In genomic region chr13:37969337-37969736, GRCm38 (mm10) we compare ENCODE assay signal across 8 mouse cellular contexts. TPM values are rescaled to one million over a fixed set of nuclear protein-coding genes. Genes with fewer than 3 reads are reported as not detected.
DNase-seq lines count a peak whose midpoint lies in the region; ATAC-seq and TF ChIP-seq lines count a peak whose summit lies in the region.

No protein-coding gene starts in this region.

- no peaks in the 10 kb centered on the region for H3K36me3 ChIP-seq in heart, embryonic 10.5 days
- no peaks in the 10 kb centered on the region for H3K36me3 ChIP-seq in forebrain, postnatal 0 days (ENCODE audit: insufficient read depth)
- H3K36me3 ChIP-seq in hindbrain, postnatal 0 days (ENCODE audit: insufficient read depth, low read length), result no peaks in the 10 kb centered on the region
- H3K36me3 ChIP-seq in midbrain, embryonic 15.5 days (replicated peaks), result no peaks in the 10 kb centered on the region

- no peaks in the 10 kb centered on the region for H3K27me3 ChIP-seq in heart, embryonic 10.5 days (ENCODE audit: insufficient read depth, poor library complexity, severe bottlenecking)
- no peaks in the 10 kb centered on the region; the same call in 1 of the 2 replicates for H3K27me3 ChIP-seq in forebrain, postnatal 0 days (ENCODE audit: insufficient read depth, low read length)
- no peaks in the 10 kb centered on the region for H3K27me3 ChIP-seq in hindbrain, postnatal 0 days (ENCODE audit: insufficient read depth, low read length)
- H3K27me3 ChIP-seq in midbrain, embryonic 15.5 days (replicated peaks), result no peaks in the 10 kb centered on the region

- intact Hi-C loops in left cerebral cortex, postnatal 25 days (cut with DNase I), result loop anchor here (5.0 kb wide), 2 partner anchors 517 to 537 kb away; no protein-coding TSS in a partner anchor

- H3K27ac ChIP-seq in heart, embryonic 10.5 days, result no peak overlapping the region
- H3K27ac ChIP-seq in forebrain, postnatal 0 days (ENCODE audit: low read depth, low read length), result no peak overlapping the region
- no peak overlapping the region for H3K27ac ChIP-seq in hindbrain, postnatal 0 days
- H3K27ac ChIP-seq in midbrain, embryonic 15.5 days, result no peak overlapping the region

- DNase-seq in heart, adult 18-20 months, result peak; percentile 78 to 95
- no peak for DNase-seq in heart, embryonic 10.5 days (ENCODE audit: low spot score)
- peak; percentile 72 for DNase-seq in cerebellum, adult 11 months
- DNase-seq in forebrain, postnatal 0 days, result peak; percentile 87
- DNase-seq in hindbrain, postnatal 0 days (ENCODE audit: low spot score), result peak; percentile 82
- peak; percentile 89 for DNase-seq in left cerebral cortex, postnatal 25 days (ENCODE audit: low spot score in 2 of 2)
- peak; percentile 76 for DNase-seq in spleen, adult 12 weeks (ENCODE audit: low spot score)

- H3K4me2 ChIP-seq in forebrain, postnatal 0 days (ENCODE audit: low read depth), result no peak overlapping the region
- peak overlapping the region; percentile 21; the same call in 1 of the 2 replicates for H3K4me2 ChIP-seq in hindbrain, postnatal 0 days (ENCODE audit: low read depth, low read length)
- peak overlapping the region; percentile 27 for H3K4me2 ChIP-seq in midbrain, embryonic 15.5 days

- 12% methylated on average over 14 of the region's 14 CpGs for WGBS in heart, embryonic 10.5 days
- 12% methylated on average over 14 of the region's 14 CpGs for WGBS in forebrain, postnatal 0 days
- 8% methylated on average over 14 of the region's 14 CpGs for WGBS in hindbrain, postnatal 0 days
- 11% methylated on average over 14 of the region's 14 CpGs for WGBS in midbrain, embryonic 15.5 days

- H3K4me1 ChIP-seq in heart, embryonic 10.5 days, result peaks cover 39% of the 10 kb centered on the region
- peaks cover 3% of the 10 kb centered on the region; the same call in 1 of the 2 replicates for H3K4me1 ChIP-seq in forebrain, postnatal 0 days (ENCODE audit: insufficient read depth)
- H3K4me1 ChIP-seq in hindbrain, postnatal 0 days (ENCODE audit: insufficient read depth, low read length), result peaks cover 3% of the 10 kb centered on the region
- H3K4me1 ChIP-seq in midbrain, embryonic 15.5 days, result peaks cover 10% of the 10 kb centered on the region; the same call in 1 of the 2 replicates

- H3K9ac ChIP-seq in forebrain, postnatal 0 days, result no peak overlapping the region
- H3K9ac ChIP-seq in hindbrain, postnatal 0 days (replicated peaks; ENCODE audit: low read length), result no peak overlapping the region
- H3K9ac ChIP-seq in midbrain, embryonic 15.5 days, result no peak overlapping the region

- ATAC-seq in forebrain, postnatal 0 days, result peak; percentile 59
- ATAC-seq in hindbrain, postnatal 0 days, result peak; percentile 30
- ATAC-seq in midbrain, embryonic 15.5 days (replicated peaks), result no peak; the same call in 1 of the 2 replicates

- no peak overlapping the region for H3K4me3 ChIP-seq in heart, embryonic 10.5 days
- no peak overlapping the region for H3K4me3 ChIP-seq in forebrain, postnatal 0 days (ENCODE audit: low read depth, low read length)
- H3K4me3 ChIP-seq in hindbrain, postnatal 0 days (ENCODE audit: low read length), result no peak overlapping the region
- no peak overlapping the region for H3K4me3 ChIP-seq in midbrain, embryonic 15.5 days

- H3K9me3 ChIP-seq in heart, embryonic 10.5 days, result no peaks in the 10 kb centered on the region
- H3K9me3 ChIP-seq in forebrain, postnatal 0 days (ENCODE audit: low read length), result no peaks in the 10 kb centered on the region
- no peaks in the 10 kb centered on the region for H3K9me3 ChIP-seq in hindbrain, postnatal 0 days (ENCODE audit: low read length)
- no peaks in the 10 kb centered on the region for H3K9me3 ChIP-seq in midbrain, embryonic 15.5 days

- peak; percentile 93 for TF ChIP-seq CTCF in forebrain, postnatal 0 days (IDR thresholded peaks at IDR 0.05; ENCODE audit: low read depth)
- peak; percentile 95 for TF ChIP-seq CTCF in hindbrain, postnatal 0 days (IDR thresholded peaks at IDR 0.05; ENCODE audit: low read depth)

RNA-seq across cellular contexts. Expression of gene Ssr1, which starts 24.7 kb away (rescaled TPM):
- total RNA-seq in heart, adult 18-20 months (2021), result 10 to 100 TPM; 41.4 to 43.0 TPM
- 114 TPM in 2 replicates for polyA plus RNA-seq in heart, embryonic 10.5 days (2016; fragmentation: Nextera tagmentation; extraction: Ambion mirVana)
- 36.4 and 48.8 TPM in 2 replicates for total RNA-seq in forebrain, postnatal 0 days (2014; rRNA removed)
- 71.1 and 75.6 TPM in 2 replicates for polyA plus RNA-seq in forebrain, postnatal 0 days (2015; fragmentation: Nextera tagmentation; extraction: Ambion mirVana)
- total RNA-seq in hindbrain, postnatal 0 days (2014; rRNA removed), result 23.3 and 32.6 TPM in 2 replicates
- 76.3 and 80.0 TPM in 2 replicates for polyA plus RNA-seq in hindbrain, postnatal 0 days (2015; fragmentation: Nextera tagmentation; extraction: Ambion mirVana)
- 10 to 100 TPM; 89.9 to 90.9 TPM for total RNA-seq in left cerebral cortex, postnatal 25 days (2021)
- 55.1 and 57.9 TPM in 2 replicates for polyA plus RNA-seq in midbrain, embryonic 15.5 days (2015; fragmentation: Nextera tagmentation; extraction: Ambion mirVana)
